ENCODE assay signal across 8 mouse cellular contexts in the genomic region with DNA sequence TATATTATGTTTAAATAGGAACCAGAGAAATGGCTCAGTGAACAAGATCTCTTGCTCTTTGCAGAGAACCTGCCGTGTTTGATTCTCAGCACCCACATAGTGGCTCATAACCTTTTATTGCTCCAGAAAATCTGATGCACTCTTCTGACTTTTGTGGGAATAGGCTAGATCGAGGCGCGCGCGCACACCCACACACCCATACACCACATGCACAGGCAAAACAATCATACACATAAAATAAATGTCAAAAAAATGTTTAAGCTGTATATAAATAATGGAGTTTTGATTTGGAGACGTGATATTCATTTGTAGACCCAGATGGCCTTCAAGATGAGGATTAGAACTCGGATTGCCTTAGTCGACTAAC. TPM values are rescaled to one million over a fixed set of nuclear protein-coding genes. Genes with fewer than 3 reads are reported as not detected.
DNase-seq lines count a peak whose midpoint lies in the region; ATAC-seq lines count a peak whose summit lies in the region.
"Had no signal": no experiment of that assay in that cellular context is flagged by ENCODE, and none has a peak within 500 bp of the region (broad histone marks: within the 10 kb centered on the region; RNA-seq: fewer than 3 reads in every experiment).

No protein-coding gene starts in this region.

- ATAC-seq in megakaryocyte, adult 5-6 weeks (ENCODE audit: poor library complexity, severe bottlenecking) = no peak
- peak; percentile 48 for ATAC-seq in forebrain, embryonic 13.5 days
- no peak for ATAC-seq in liver, embryonic 13.5 days (ENCODE audit: low read depth)
- ATAC-seq in stomach, embryonic 16.5 days (ENCODE audit: insufficient read depth, low FRiP score) = no peak

- peaks cover 14% of the 10 kb centered on the region for H3K36me3 ChIP-seq in megakaryocyte, embryonic 14.5 days (replicated peaks; ENCODE audit: low read length)
- peaks cover 15% of the 10 kb centered on the region for H3K36me3 ChIP-seq in forebrain, embryonic 13.5 days (ENCODE audit: poor library complexity, severe bottlenecking)
- peaks cover 28% of the 10 kb centered on the region for H3K36me3 ChIP-seq in liver, embryonic 13.5 days
- H3K36me3 ChIP-seq in stomach, embryonic 16.5 days (ENCODE audit: control insufficient read depth, insufficient read depth, low read length) = no peaks in the 10 kb centered on the region; the same call in 1 of the 2 replicates

- H3K4me3 ChIP-seq in megakaryocyte, embryonic 14.5 days (replicated peaks) = peak overlapping the region; percentile 99
- H3K4me3 ChIP-seq in forebrain, embryonic 13.5 days = peak overlapping the region; percentile 87
- H3K4me3 ChIP-seq in liver, embryonic 13.5 days (replicated peaks) = peak overlapping the region; percentile 95
- H3K4me3 ChIP-seq in stomach, embryonic 16.5 days (replicated peaks; ENCODE audit: low read length) = peak overlapping the region; percentile 81

- H3K27me3 ChIP-seq in megakaryocyte, embryonic 14.5 days (replicated peaks) = peaks cover 12% of the 10 kb centered on the region
- peaks cover 41% of the 10 kb centered on the region for H3K27me3 ChIP-seq in forebrain, embryonic 13.5 days
- peaks cover 43% of the 10 kb centered on the region for H3K27me3 ChIP-seq in liver, embryonic 13.5 days
- peaks cover 2% of the 10 kb centered on the region; the same call in 1 of the 2 replicates for H3K27me3 ChIP-seq in stomach, embryonic 16.5 days (ENCODE audit: control insufficient read depth, insufficient read depth, low read length)

- H3K27ac ChIP-seq in forebrain, embryonic 13.5 days = no peak overlapping the region
- H3K27ac ChIP-seq in liver, embryonic 13.5 days = no peak overlapping the region
- no peak overlapping the region for H3K27ac ChIP-seq in stomach, embryonic 16.5 days (ENCODE audit: low read length)

- no peaks in the 10 kb centered on the region for H3K9me3 ChIP-seq in megakaryocyte, embryonic 14.5 days
- H3K9me3 ChIP-seq in forebrain, embryonic 13.5 days (replicated peaks) = no peaks in the 10 kb centered on the region
- H3K9me3 ChIP-seq in liver, embryonic 13.5 days (replicated peaks) = no peaks in the 10 kb centered on the region
- no peaks in the 10 kb centered on the region for H3K9me3 ChIP-seq in stomach, embryonic 16.5 days (replicated peaks; ENCODE audit: control insufficient read depth, low read length)

- peak overlapping the region; percentile 66 for H3K4me2 ChIP-seq in forebrain, embryonic 13.5 days
- peak overlapping the region; percentile 83 for H3K4me2 ChIP-seq in liver, embryonic 13.5 days
- peak overlapping the region; percentile 60 for H3K4me2 ChIP-seq in stomach, embryonic 16.5 days (ENCODE audit: low read depth, low read length)

- peaks cover 54% of the 10 kb centered on the region for H3K4me1 ChIP-seq in megakaryocyte, embryonic 14.5 days
- H3K4me1 ChIP-seq in forebrain, embryonic 13.5 days = peaks cover 19% of the 10 kb centered on the region
- H3K4me1 ChIP-seq in liver, embryonic 13.5 days (replicated peaks) = peaks cover 36% of the 10 kb centered on the region
- peaks cover 13% of the 10 kb centered on the region for H3K4me1 ChIP-seq in stomach, embryonic 16.5 days (ENCODE audit: control insufficient read depth, insufficient read depth, low read length)

- WGBS in forebrain, embryonic 13.5 days = 23% methylated on average over 9 of the region's 9 CpGs
- WGBS in liver, embryonic 13.5 days (ENCODE audit: insufficient replicate concordance) = 40% methylated on average over 9 of the region's 9 CpGs
- WGBS in stomach, embryonic 16.5 days = 31% methylated on average over 9 of the region's 9 CpGs

- H3K9ac ChIP-seq in forebrain, embryonic 13.5 days = peak overlapping the region; percentile 86
- peak overlapping the region; percentile 95 for H3K9ac ChIP-seq in liver, embryonic 13.5 days
- peak overlapping the region; percentile 64 for H3K9ac ChIP-seq in stomach, embryonic 16.5 days (ENCODE audit: low read length)

- DNase-seq in liver, embryonic 13.5 days = no peak
- DNase-seq in thymus, postnatal 14 days = no peak
- no peak for DNase-seq in kidney, adult 18-20 months

RNA-seq across cellular contexts. Expression of gene Mto1, which starts 0.4 kb away (rescaled TPM):
- polyA plus RNA-seq in megakaryocyte, embryonic 14.5 days (2012; ENCODE audit: insufficient read depth, low replicate concordance) = 5.6 and 19.5 TPM in 2 replicates
- total RNA-seq in megakaryocyte, adult 5-6 weeks (2015) = 21.1 and 22.3 TPM in 2 replicates
- 26.4 and 28.9 TPM in 2 replicates for total RNA-seq in megakaryocyte, adult 5-6 weeks (2017)
- polyA plus RNA-seq in forebrain, embryonic 13.5 days (2015; fragmentation: Nextera tagmentation; extraction: Ambion mirVana) = 24.9 and 26.1 TPM in 2 replicates
- 23.4 and 25.9 TPM in 2 replicates for polyA plus RNA-seq in liver, embryonic 13.5 days (2015; fragmentation: Nextera tagmentation; extraction: Ambion mirVana)
- polyA plus RNA-seq in stomach, embryonic 16.5 days (2015; fragmentation: Nextera tagmentation; extraction: Ambion mirVana) = 24.4 and 26.0 TPM in 2 replicates

RNA-seq across cellular contexts. Expression of gene Gm17324, which starts 1.0 kb away (rescaled TPM):
- polyA plus RNA-seq in megakaryocyte, embryonic 14.5 days (2012; ENCODE audit: insufficient read depth, low replicate concordance) = 0.54 TPM in 1 of 2 replicates, not detected in the other
- not detected in 2 replicates for total RNA-seq in megakaryocyte, adult 5-6 weeks (2015)
- total RNA-seq in megakaryocyte, adult 5-6 weeks (2017) = not detected in 2 replicates
- polyA plus RNA-seq in forebrain, embryonic 13.5 days (2015; fragmentation: Nextera tagmentation; extraction: Ambion mirVana) = 0.65 and 0.97 TPM in 2 replicates
- polyA plus RNA-seq in liver, embryonic 13.5 days (2015; fragmentation: Nextera tagmentation; extraction: Ambion mirVana) = 0.33 and 0.64 TPM in 2 replicates
- 0.62 and 0.70 TPM in 2 replicates for polyA plus RNA-seq in stomach, embryonic 16.5 days (2015; fragmentation: Nextera tagmentation; extraction: Ambion mirVana)
- polyA plus RNA-seq: large intestine, adult 2 months had no signal

RNA-seq across cellular contexts. Expression of gene Cgas, which starts 4.6 kb away (rescaled TPM):
- 2.0 and 2.8 TPM in 2 replicates for polyA plus RNA-seq in megakaryocyte, embryonic 14.5 days (2012; ENCODE audit: insufficient read depth, low replicate concordance)
- 18.4 and 21.4 TPM in 2 replicates for total RNA-seq in megakaryocyte, adult 5-6 weeks (2015)
- total RNA-seq in megakaryocyte, adult 5-6 weeks (2017) = 12.1 and 14.5 TPM in 2 replicates
- polyA plus RNA-seq in forebrain, embryonic 13.5 days (2015; fragmentation: Nextera tagmentation; extraction: Ambion mirVana) = 0.47 and 0.62 TPM in 2 replicates
- polyA plus RNA-seq in liver, embryonic 13.5 days (2015; fragmentation: Nextera tagmentation; extraction: Ambion mirVana) = 1.0 TPM in 2 replicates
- polyA plus RNA-seq in stomach, embryonic 16.5 days (2015; fragmentation: Nextera tagmentation; extraction: Ambion mirVana) = 2.2 and 2.9 TPM in 2 replicates

RNA-seq across cellular contexts. Expression of gene Eef1a1, which starts 41.4 kb away (rescaled TPM):
- polyA plus RNA-seq in megakaryocyte, embryonic 14.5 days (2012; ENCODE audit: insufficient read depth, low replicate concordance) = 154 and 597 TPM in 2 replicates
- total RNA-seq in megakaryocyte, adult 5-6 weeks (2015) = 11,658 and 12,645 TPM in 2 replicates
- 9,740 and 9,937 TPM in 2 replicates for total RNA-seq in megakaryocyte, adult 5-6 weeks (2017)
- polyA plus RNA-seq in forebrain, embryonic 13.5 days (2015; fragmentation: Nextera tagmentation; extraction: Ambion mirVana) = 4,108 and 4,123 TPM in 2 replicates
- 2,607 and 2,711 TPM in 2 replicates for polyA plus RNA-seq in liver, embryonic 13.5 days (2015; fragmentation: Nextera tagmentation; extraction: Ambion mirVana)
- polyA plus RNA-seq in stomach, embryonic 16.5 days (2015; fragmentation: Nextera tagmentation; extraction: Ambion mirVana) = 4,219 and 4,255 TPM in 2 replicates

RNA-seq across cellular contexts. Expression of gene Ddx43, which starts 52.0 kb away (rescaled TPM):
- 0.07 TPM in 1 of 2 replicates, not detected in the other for polyA plus RNA-seq in megakaryocyte, embryonic 14.5 days (2012; ENCODE audit: insufficient read depth, low replicate concordance)
- 0.39 TPM in 1 of 2 replicates, not detected in the other for total RNA-seq in megakaryocyte, adult 5-6 weeks (2015)
- total RNA-seq in megakaryocyte, adult 5-6 weeks (2017) = 0.08 TPM in 1 of 2 replicates, not detected in the other
- 0.15 and 0.19 TPM in 2 replicates for polyA plus RNA-seq in forebrain, embryonic 13.5 days (2015; fragmentation: Nextera tagmentation; extraction: Ambion mirVana)
- not detected in 2 replicates for polyA plus RNA-seq in liver, embryonic 13.5 days (2015; fragmentation: Nextera tagmentation; extraction: Ambion mirVana)
- polyA plus RNA-seq in stomach, embryonic 16.5 days (2015; fragmentation: Nextera tagmentation; extraction: Ambion mirVana) = 0.14 and 0.15 TPM in 2 replicates
- polyA plus RNA-seq: large intestine, adult 2 months had no signal
